Mouse (Mus musculus): ENCODE results near the gene Kynu. TPM values are rescaled to one million over a fixed set of nuclear protein-coding genes. Genes with fewer than 3 reads are reported as not detected.

Gene Kynu
- polyA plus RNA-seq, 1 experiment from 2014 or later: 20.0 TPM

GRCm38 (mm10) chr2:43568406-43568805 lies 13.3 kb downstream of the Kynu start:
- ATAC-seq: no peak
- TF ChIP-seq EP300 (IDR thresholded peaks at IDR 0.05; ENCODE audit: low read depth) (no peak), CTCF (IDR thresholded peaks at IDR 0.05; ENCODE audit: low read depth) (no peak)
- H3K27me3 ChIP-seq (ENCODE audit: insufficient read depth, low read length): no peaks in the 10 kb centered on the region
- no peak for DNase-seq
- H3K4me3 ChIP-seq (ENCODE audit: low read depth, low read length): no peak overlapping the region
- no peaks in the 10 kb centered on the region for H3K4me1 ChIP-seq (ENCODE audit: insufficient read depth)
- H3K36me3 ChIP-seq (replicated peaks; ENCODE audit: insufficient read depth, low read length): no peaks in the 10 kb centered on the region
- H3K27ac ChIP-seq (ENCODE audit: low read depth): no peak overlapping the region
- H3K4me2 ChIP-seq (ENCODE audit: low read depth, low read length): no peak overlapping the region
- H3K9me3 ChIP-seq (ENCODE audit: low read length): no peaks in the 10 kb centered on the region
- H3K9ac ChIP-seq (replicated peaks): no peak overlapping the region
- 79% methylated on average over 1 of the region's 1 CpGs for WGBS (ENCODE audit: insufficient replicate concordance)

DNA sequence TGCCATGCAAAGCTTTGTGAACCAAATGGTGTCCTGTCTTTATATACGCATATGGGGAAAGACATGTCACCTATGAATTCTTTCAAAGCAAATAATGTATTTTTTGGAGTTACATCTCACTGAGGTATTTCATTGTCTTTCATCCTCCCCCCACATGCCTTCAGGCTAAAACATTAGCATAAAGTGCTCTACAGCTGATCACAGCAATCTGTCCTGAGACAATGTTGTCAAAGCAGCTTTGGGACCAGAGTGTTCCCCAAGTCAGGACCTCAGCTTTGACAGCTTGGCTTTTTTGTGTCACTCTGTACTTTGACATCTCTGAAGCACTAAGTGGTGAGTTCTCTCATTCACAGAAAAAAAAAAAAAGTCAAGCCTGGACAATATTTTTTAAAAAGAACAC lies 18.4 kb downstream of the Kynu start:
- no peak overlapping the region for H3K4me3 ChIP-seq (ENCODE audit: low read depth, low read length)
- ATAC-seq: no peak
- H3K4me1 ChIP-seq (ENCODE audit: insufficient read depth): no peaks in the 10 kb centered on the region
- WGBS (ENCODE audit: insufficient replicate concordance): 90% methylated on average over 1 of the region's 1 CpGs
- no peak for DNase-seq
- no peak overlapping the region for H3K27ac ChIP-seq (ENCODE audit: low read depth)
- no peak overlapping the region for H3K4me2 ChIP-seq (ENCODE audit: low read depth, low read length)
- H3K27me3 ChIP-seq (ENCODE audit: insufficient read depth, low read length): no peaks in the 10 kb centered on the region
- H3K9ac ChIP-seq (replicated peaks): no peak overlapping the region
- H3K9me3 ChIP-seq (ENCODE audit: low read length): no peaks in the 10 kb centered on the region
- H3K36me3 ChIP-seq (replicated peaks; ENCODE audit: insufficient read depth, low read length): no peaks in the 10 kb centered on the region
- TF ChIP-seq CTCF (IDR thresholded peaks at IDR 0.05; ENCODE audit: low read depth) (no peak), EP300 (IDR thresholded peaks at IDR 0.05; ENCODE audit: low read depth) (no peak)

DNA sequence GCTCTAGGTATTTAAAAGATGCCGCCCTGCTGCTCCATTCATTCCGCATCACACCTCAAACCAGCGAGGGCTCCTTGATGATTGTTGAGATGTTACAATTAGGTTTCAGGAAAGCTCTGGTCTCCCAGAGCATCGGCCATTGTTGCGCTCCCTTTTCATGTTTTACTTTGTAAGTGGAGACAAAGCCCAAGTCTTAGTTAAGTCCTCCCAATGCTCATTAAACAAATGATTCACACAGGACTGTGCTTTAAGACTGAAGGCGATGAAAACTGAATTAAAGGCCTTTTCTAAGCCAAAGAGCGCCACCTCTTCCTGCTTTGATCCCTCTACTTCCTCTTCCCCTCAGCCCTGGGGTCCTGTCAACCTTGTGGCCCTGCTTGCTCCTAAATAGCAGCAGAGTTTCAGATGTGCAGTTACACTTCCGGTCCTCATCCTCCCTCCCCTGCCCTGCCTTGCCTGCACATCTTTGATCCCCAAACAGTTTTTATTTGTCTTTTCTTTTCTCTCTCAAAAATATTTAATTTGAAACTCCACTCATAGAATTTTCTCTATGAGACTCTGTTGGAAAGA lies 28.2 kb downstream of the Kynu start:
- DNase-seq: no peak
- 72% methylated on average over 8 of the region's 8 CpGs for WGBS (ENCODE audit: insufficient replicate concordance)

DNA sequence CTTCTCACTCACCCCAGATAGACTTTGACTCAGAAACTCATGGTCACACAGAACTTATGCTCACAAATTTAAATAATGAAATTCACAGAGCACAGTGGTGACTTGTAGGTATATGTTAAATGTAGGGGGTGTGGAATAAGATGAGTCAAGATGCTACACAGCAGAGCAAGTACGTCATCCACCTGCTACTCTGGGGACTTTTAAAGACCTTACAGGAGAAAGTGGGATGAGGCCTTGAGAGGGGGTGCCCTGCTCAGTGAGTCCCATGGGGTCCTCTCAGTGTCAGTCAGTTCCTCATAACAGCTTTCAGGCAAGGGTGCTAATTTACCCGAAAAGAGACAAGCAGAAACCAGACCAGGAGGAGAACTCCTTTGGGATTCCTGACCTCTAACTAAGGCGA lies 30.4 kb downstream of the Kynu start:
- Histone ChIP-seq H3K36me3 (replicated peaks; ENCODE audit: insufficient read depth, low read length) (no peaks in the 10 kb centered on the region; the same call in 1 of the 2 replicates), H3K9me3 (ENCODE audit: low read length) (no peaks in the 10 kb centered on the region), H3K27me3 (ENCODE audit: insufficient read depth, low read length) (no peaks in the 10 kb centered on the region), H3K4me2 (ENCODE audit: low read depth, low read length) (no peak overlapping the region), H3K4me1 (ENCODE audit: insufficient read depth) (no peaks in the 10 kb centered on the region), H3K4me3 (ENCODE audit: low read depth, low read length) (no peak overlapping the region), H3K27ac (ENCODE audit: low read depth) (no peak overlapping the region), H3K9ac (replicated peaks) (no peak overlapping the region)
- DNase-seq: no peak
- TF ChIP-seq EP300 (IDR thresholded peaks at IDR 0.05; ENCODE audit: low read depth) (no peak), CTCF (IDR thresholded peaks at IDR 0.05; ENCODE audit: low read depth) (no peak)
- no peak for ATAC-seq
- 78% methylated on average over 3 of the region's 3 CpGs for WGBS (ENCODE audit: insufficient replicate concordance)

More for the DNA sequence above, 28.2 kb downstream of the Kynu start:
- H3K9me3 ChIP-seq (ENCODE audit: low read length): no peaks in the 10 kb centered on the region
- H3K4me1 ChIP-seq (ENCODE audit: insufficient read depth): no peaks in the 10 kb centered on the region
- H3K27ac ChIP-seq (ENCODE audit: low read depth): no peak overlapping the region
- H3K27me3 ChIP-seq (ENCODE audit: insufficient read depth, low read length): no peaks in the 10 kb centered on the region
- no peak overlapping the region for H3K4me2 ChIP-seq (ENCODE audit: low read depth, low read length)
- H3K36me3 ChIP-seq (replicated peaks; ENCODE audit: insufficient read depth, low read length): no peaks in the 10 kb centered on the region; the same call in 1 of the 2 replicates
- no peak overlapping the region for H3K9ac ChIP-seq (replicated peaks)
- TF ChIP-seq EP300 (IDR thresholded peaks at IDR 0.05; ENCODE audit: low read depth): no peak
- no peak for TF ChIP-seq CTCF (IDR thresholded peaks at IDR 0.05; ENCODE audit: low read depth)
- H3K4me3 ChIP-seq (ENCODE audit: low read depth, low read length): no peak overlapping the region
- ATAC-seq: no peak

- whole genome bisulfite sequencing (ENCODE audit: insufficient replicate concordance): 52% methylated on average over 2 of the region's 2 CpGs
- no peaks in the 10 kb centered on the region; the same call in 1 of the 2 replicates for H3K36me3 ChIP-seq (replicated peaks; ENCODE audit: insufficient read depth, low read length)
- no peak for ATAC-seq
These were observed 32.7 kb downstream of the Kynu start for GRCm38 (mm10) chr2:43587832-43588231.

DNA sequence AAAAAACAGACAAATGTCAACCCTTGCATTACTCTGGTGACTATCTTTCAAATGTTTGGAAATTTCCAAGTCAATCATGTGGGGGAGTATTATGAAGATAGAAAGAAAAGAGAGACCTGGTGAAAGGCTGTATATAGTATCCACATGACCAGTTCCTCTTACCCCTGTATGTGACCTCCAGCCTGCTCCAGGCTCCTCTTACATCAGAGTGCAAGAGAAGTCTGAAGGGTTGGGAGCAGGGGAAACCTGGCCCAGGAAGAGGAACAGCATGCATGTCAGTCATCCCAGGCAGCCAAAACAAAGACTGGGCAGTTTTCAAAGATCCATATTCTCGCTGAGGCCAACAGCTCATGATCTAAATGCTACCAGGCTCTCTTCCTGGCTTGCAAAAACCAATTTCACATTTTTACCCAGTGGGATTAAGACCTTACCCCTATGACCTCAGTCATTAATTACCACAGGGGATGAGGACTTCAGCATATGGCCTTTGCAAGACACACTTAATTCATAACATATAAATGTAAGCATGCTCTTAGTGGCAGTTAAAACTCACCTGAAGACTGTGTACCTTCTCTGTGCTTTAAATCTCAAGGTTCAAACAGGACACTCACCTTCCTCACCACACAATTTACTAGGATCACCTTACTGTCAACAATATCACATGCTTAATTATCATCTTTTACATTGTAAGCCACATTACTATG lies 37.0 kb downstream of the Kynu start:
- H3K27ac ChIP-seq (ENCODE audit: low read depth): no peak overlapping the region
- ATAC-seq (no peak), DNase-seq (no peak)
- WGBS (ENCODE audit: insufficient replicate concordance): 77% methylated on average over 1 of the region's 1 CpGs
- no peaks in the 10 kb centered on the region for H3K4me1 ChIP-seq (ENCODE audit: insufficient read depth)
- H3K4me2 ChIP-seq (ENCODE audit: low read depth, low read length): no peak overlapping the region
- H3K9ac ChIP-seq (replicated peaks): no peak overlapping the region
- TF ChIP-seq CTCF (IDR thresholded peaks at IDR 0.05; ENCODE audit: low read depth): no peak
- H3K27me3 ChIP-seq (ENCODE audit: insufficient read depth, low read length): no peaks in the 10 kb centered on the region
- H3K4me3 ChIP-seq (ENCODE audit: low read depth, low read length): no peak overlapping the region
- H3K9me3 ChIP-seq (ENCODE audit: low read length): no peaks in the 10 kb centered on the region
- H3K36me3 ChIP-seq (replicated peaks; ENCODE audit: insufficient read depth, low read length): no peaks in the 10 kb centered on the region

More at GRCm38 (mm10) chr2:43587832-43588231, 32.7 kb downstream of the Kynu start:
- no peaks in the 10 kb centered on the region for H3K9me3 ChIP-seq (ENCODE audit: low read length)
- no peak overlapping the region for H3K9ac ChIP-seq (replicated peaks)
- H3K27me3 ChIP-seq (ENCODE audit: insufficient read depth, low read length): no peaks in the 10 kb centered on the region
- H3K4me2 ChIP-seq (ENCODE audit: low read depth, low read length): no peak overlapping the region
- H3K27ac ChIP-seq (ENCODE audit: low read depth): no peak overlapping the region
- no peaks in the 10 kb centered on the region for H3K4me1 ChIP-seq (ENCODE audit: insufficient read depth)
- TF ChIP-seq CTCF (IDR thresholded peaks at IDR 0.05; ENCODE audit: low read depth) (no peak), EP300 (IDR thresholded peaks at IDR 0.05; ENCODE audit: low read depth) (no peak)
- no peak for DNase-seq
- H3K4me3 ChIP-seq (ENCODE audit: low read depth, low read length): no peak overlapping the region
